Mouse (Mus musculus): ENCODE measurements at regions not wholly inside any gene's neighbourhood (a gene's known extent, or its start where the extent isn't known, plus 50 kb on each side); places are given as distances from the start of the nearest gene placed in this dataset.

DNA sequence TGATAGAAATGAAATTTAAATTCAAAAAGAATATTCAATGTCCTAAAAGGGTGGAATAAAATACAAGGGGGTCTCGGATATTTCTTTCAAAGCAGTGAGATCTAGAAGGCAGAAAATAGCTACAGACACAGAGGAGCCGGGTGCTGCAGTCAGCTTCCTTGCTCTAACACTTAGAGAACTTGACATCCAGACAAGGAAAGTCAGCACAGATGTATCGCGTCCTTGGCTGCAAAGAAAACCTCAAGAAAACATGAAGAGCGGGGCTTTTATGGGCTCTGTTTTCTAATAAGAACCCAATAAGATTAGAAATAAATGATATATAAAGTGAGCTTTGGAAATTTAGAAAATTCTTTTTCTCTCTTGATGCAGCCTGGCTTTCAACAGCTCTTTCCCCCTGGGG is 53.1 kb upstream of the Glis3 start:
- ATAC-seq = no peak
- no peaks in the 10 kb centered on the region for H3K36me3 ChIP-seq (ENCODE audit: poor library complexity, severe bottlenecking)
- H3K9me3 ChIP-seq (replicated peaks) = no peaks in the 10 kb centered on the region
- H3K27ac ChIP-seq = no peak overlapping the region
- H3K27me3 ChIP-seq = no peaks in the 10 kb centered on the region
- 92% methylated on average over 5 of the region's 5 CpGs for WGBS
- H3K4me1 ChIP-seq = no peaks in the 10 kb centered on the region
- no peak overlapping the region for H3K4me2 ChIP-seq
- H3K9ac ChIP-seq = no peak overlapping the region
- H3K4me3 ChIP-seq = no peak overlapping the region

DNA sequence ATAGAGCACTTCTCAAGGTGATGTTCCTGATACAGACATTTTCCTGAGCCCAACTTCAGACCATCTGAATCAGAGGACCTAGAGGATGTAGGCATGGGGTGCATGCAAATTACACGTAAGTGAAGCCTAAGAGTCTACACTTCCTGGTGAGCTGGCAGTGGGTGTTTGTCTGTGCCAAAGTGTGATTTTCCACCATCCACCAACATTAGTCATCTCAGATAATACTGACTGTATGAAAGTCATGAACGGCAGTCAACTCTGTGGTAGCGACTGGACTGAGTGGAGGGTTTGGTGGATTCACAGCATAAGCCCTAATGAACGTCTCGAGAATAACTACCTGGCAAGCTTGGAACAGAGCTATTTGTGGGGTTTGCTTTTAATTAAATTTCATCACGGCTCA is 53.9 kb upstream of the Glis3 start:
- Histone ChIP-seq H3K4me3 (no peak overlapping the region), H3K27ac (no peak overlapping the region), H3K9me3 (replicated peaks) (no peaks in the 10 kb centered on the region), H3K27me3 (no peaks in the 10 kb centered on the region), H3K9ac (no peak overlapping the region), H3K4me1 (no peaks in the 10 kb centered on the region), H3K4me2 (no peak overlapping the region), H3K36me3 (ENCODE audit: poor library complexity, severe bottlenecking) (no peaks in the 10 kb centered on the region)
- WGBS = 70% methylated on average over 6 of the region's 6 CpGs
- ATAC-seq = no peak

DNA sequence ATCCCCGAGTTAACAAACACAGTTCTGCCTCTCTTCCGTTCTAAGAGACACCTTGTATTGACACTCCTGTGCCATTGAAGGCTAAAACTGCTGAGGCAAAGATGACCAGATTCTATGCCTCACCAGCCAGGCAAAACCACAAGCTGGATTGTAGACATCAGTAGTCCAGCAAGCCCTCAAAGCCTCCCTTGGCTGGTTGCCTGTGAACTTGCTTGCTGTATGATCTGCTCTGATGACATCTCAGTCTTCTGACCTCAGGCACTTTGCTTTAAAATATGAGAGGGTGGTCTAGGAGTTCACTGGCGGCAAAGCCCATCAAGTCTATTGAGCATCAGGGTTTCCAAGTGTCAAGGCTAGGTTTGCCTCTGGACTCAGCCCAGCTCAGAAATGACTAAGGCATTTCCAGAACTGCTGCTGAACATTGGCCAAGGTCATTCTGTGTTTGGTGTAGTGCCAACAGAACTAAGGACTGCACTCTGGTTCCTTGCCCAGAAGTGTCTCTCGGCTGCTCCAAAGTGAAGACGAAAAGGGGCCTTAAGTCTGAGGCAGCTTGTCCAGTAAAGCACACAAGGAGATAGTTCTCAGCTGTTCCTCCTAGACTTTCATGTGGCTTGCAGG is 63.4 kb upstream of the Glis3 start:
- no peak overlapping the region for H3K27ac ChIP-seq
- no peaks in the 10 kb centered on the region for H3K9me3 ChIP-seq (replicated peaks)
- no peak overlapping the region for H3K4me3 ChIP-seq
- H3K27me3 ChIP-seq = no peaks in the 10 kb centered on the region
- no peak for ATAC-seq
- H3K9ac ChIP-seq = no peak overlapping the region
- 90% methylated on average over 5 of the region's 5 CpGs for WGBS
- H3K4me1 ChIP-seq = no peaks in the 10 kb centered on the region
- H3K36me3 ChIP-seq (ENCODE audit: poor library complexity, severe bottlenecking) = no peaks in the 10 kb centered on the region
- H3K4me2 ChIP-seq = no peak overlapping the region

DNA sequence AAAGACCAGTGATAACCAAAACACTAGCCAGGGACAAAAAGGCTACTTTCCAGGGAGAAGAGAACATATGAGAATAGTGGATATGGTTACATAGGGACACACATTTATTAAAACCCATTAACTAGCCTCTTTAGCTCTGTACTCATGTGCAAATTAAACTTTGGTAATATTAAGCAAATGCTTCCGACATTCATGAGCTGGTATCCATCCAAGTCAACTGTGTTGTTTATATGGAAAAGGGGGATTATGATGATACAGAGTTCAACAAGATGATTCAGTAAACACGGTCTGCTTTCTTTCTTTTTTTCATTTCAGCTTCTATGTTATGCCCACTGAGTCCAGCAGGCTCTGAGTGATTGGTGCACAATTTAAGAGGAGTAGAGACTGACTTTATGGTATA is 65.2 kb upstream of the Glis3 start:
- H3K9ac ChIP-seq = no peak overlapping the region
- H3K4me3 ChIP-seq = no peak overlapping the region
- no peaks in the 10 kb centered on the region for H3K4me1 ChIP-seq
- no peaks in the 10 kb centered on the region for H3K9me3 ChIP-seq (replicated peaks)
- no peak overlapping the region for H3K27ac ChIP-seq
- WGBS = 84% methylated on average over 2 of the region's 2 CpGs
- ATAC-seq = no peak
- no peaks in the 10 kb centered on the region for H3K36me3 ChIP-seq (ENCODE audit: poor library complexity, severe bottlenecking)
- H3K27me3 ChIP-seq = no peaks in the 10 kb centered on the region
- no peak overlapping the region for H3K4me2 ChIP-seq

DNA sequence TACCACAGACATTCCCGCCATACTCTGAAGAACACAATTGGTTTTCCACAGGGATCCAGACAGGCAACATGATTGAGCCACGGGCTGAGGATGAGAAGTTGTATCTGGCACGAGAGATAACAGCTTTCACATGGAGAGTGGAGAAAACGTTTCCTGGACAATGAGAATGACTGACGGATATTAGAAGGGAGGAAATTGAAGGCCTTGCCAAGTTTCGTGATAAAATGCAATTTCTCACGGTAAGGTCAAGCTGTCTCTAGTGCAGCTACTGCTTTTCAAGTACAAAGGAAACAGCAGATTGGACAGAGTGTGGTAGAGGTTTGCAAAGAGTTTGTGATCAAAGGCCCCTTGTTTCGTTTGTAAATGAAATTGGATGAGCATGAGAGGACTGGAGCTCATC is 65.7 kb upstream of the Glis3 start:
- no peaks in the 10 kb centered on the region for H3K9me3 ChIP-seq (replicated peaks)
- H3K4me1 ChIP-seq = no peaks in the 10 kb centered on the region
- no peak overlapping the region for H3K27ac ChIP-seq
- H3K4me2 ChIP-seq = no peak overlapping the region
- no peak overlapping the region for H3K9ac ChIP-seq
- no peak for ATAC-seq
- 76% methylated on average over 8 of the region's 8 CpGs for WGBS
- H3K36me3 ChIP-seq (ENCODE audit: poor library complexity, severe bottlenecking) = no peaks in the 10 kb centered on the region
- no peaks in the 10 kb centered on the region for H3K27me3 ChIP-seq
- no peak overlapping the region for H3K4me3 ChIP-seq

DNA sequence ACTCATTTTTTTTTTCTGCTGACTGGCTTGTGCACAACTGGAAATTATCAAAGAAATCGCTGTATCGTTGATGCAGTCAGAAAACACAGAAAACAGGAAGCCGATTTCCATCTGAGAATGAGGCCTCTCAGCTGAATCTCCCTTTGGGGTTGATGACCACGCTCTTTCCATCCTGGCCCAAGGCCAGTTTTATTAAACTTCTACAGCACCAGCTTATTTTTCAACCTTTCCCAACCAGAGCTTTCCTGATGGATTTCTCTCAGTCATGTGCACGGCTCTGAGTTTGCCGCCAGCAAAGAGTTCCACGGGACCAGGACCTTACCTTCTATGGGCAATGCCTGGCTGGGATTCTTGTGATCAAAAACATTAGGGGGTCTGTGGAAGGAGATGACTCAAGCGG is 71.2 kb upstream of the Glis3 start:
- H3K4me3 ChIP-seq = no peak overlapping the region
- no peak for ATAC-seq
- no peaks in the 10 kb centered on the region for H3K27me3 ChIP-seq
- no peak overlapping the region for H3K4me2 ChIP-seq
- H3K27ac ChIP-seq = no peak overlapping the region
- H3K36me3 ChIP-seq (ENCODE audit: poor library complexity, severe bottlenecking) = no peaks in the 10 kb centered on the region
- no peaks in the 10 kb centered on the region for H3K4me1 ChIP-seq
- WGBS = 96% methylated on average over 8 of the region's 8 CpGs
- H3K9me3 ChIP-seq (replicated peaks) = no peaks in the 10 kb centered on the region
- H3K9ac ChIP-seq = no peak overlapping the region

DNA sequence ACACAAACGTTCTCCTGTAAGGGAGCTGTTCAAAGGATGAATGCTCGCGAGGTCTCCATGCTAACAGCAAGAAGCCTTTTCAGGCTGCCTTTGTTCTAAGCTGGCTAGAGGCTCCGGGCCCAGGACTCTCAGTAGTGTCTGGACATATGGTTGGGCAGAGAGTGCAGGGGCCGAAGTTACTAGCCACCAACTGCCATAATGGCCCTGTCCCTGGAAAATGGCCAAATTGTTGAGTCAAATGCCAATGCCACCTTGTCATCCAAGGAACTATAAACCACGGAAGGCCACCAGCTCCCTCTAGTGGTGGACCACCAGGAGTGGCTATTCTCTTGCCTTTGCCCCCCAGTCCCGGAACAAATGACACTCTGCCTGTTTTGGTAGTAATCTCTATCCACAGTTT is 76.0 kb upstream of the Slc1a1 start:
- 29% methylated on average over 7 of the region's 7 CpGs for WGBS
- ATAC-seq = no peak
- no peak overlapping the region for H3K9ac ChIP-seq
- H3K4me1 ChIP-seq = 0 out of 2 replicates have a peak, but pooled peaks cover 4% of the 10 kb centered on the region
- no peak overlapping the region for H3K4me2 ChIP-seq
- no peak overlapping the region for H3K27ac ChIP-seq
- H3K27me3 ChIP-seq = no peaks in the 10 kb centered on the region
- H3K36me3 ChIP-seq (ENCODE audit: poor library complexity, severe bottlenecking) = no peaks in the 10 kb centered on the region
- no peak overlapping the region for H3K4me3 ChIP-seq
- H3K9me3 ChIP-seq (replicated peaks) = no peaks in the 10 kb centered on the region

DNA sequence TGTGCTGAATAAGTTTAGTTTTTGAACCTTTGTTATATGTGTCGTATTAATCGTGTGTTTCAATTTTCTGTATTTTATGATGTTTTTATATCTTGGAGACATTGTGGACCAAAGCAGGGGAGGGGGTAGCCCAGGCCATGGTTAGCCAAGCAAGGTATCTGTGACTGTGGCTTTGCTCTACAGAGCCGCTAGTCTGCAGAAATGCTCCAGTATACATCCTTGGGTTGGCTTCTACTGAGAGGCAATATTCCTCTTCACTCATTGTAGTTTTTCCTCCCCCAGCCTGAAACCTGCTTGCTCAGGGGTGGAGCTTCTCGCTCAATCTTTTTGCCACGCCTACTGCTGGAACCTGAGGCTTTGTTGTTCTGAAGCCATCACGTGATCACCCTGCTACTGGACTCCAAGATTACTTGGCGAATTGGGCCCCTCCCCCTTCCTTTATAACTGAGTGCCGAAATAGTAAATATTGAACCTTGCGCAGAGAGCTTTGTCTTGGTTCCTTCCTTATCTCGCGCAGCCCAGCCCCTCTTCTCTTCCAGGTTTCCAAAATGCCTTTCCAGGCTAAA is 70.0 kb upstream of the Slc1a1 start:
- Histone ChIP-seq H3K4me3 (no peak overlapping the region), H3K9me3 (replicated peaks) (no peaks in the 10 kb centered on the region), H3K4me1 (0 out of 2 replicates have a peak, but pooled peaks cover 4% of the 10 kb centered on the region), H3K36me3 (ENCODE audit: poor library complexity, severe bottlenecking) (no peaks in the 10 kb centered on the region), H3K4me2 (no peak overlapping the region), H3K9ac (no peak overlapping the region), H3K27me3 (no peaks in the 10 kb centered on the region), H3K27ac (no peak overlapping the region)
- ATAC-seq = no peak
- 82% methylated on average over 11 of the region's 11 CpGs for WGBS

DNA sequence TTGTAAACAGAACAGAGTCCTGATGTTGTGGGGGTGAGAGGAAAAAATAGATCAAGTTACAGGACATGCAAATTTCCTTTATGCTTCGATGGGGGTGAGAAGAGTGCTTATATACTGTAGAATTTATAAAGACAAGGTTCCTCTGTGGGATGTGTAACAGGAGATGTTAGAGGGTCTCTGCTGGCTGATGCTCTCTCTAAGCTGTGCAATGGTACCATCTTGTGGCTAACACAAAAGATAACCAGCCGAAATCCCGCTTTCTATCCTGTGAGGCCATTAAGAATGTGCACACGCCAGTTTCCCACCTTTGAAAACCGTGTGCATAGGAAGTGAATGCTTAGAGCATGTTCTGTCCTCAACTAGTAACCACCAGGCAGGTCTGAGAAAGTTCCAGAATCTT is 66.6 kb upstream of the Slc1a1 start:
- H3K9me3 ChIP-seq (replicated peaks) = no peaks in the 10 kb centered on the region
- no peak overlapping the region for H3K4me2 ChIP-seq
- no peak overlapping the region for H3K27ac ChIP-seq
- no peak for ATAC-seq
- H3K4me3 ChIP-seq = no peak overlapping the region
- H3K36me3 ChIP-seq (ENCODE audit: poor library complexity, severe bottlenecking) = no peaks in the 10 kb centered on the region
- H3K27me3 ChIP-seq = no peaks in the 10 kb centered on the region
- no peaks in the 10 kb centered on the region for H3K4me1 ChIP-seq
- WGBS = 50% methylated on average over 5 of the region's 5 CpGs
- H3K9ac ChIP-seq = no peak overlapping the region

DNA sequence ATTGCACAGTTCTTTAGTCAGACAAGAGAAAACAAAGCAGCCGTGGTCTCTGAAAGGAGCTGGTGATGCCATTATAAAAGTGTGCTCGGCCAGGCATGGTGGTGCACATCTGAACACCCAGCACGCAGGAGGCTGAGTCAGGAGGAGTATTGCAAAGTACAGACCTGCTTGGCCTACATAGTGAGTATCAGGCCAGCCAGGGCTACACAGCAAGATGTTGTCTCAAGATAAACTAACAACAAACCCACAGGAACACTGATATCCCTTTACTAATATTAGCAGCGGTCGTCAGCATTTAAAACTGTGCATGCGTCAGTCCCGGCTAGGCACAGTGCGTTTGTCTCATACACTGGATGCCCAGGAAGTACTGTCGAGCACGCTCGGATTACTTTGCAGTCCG is 64.4 kb upstream of the Slc1a1 start:
- ATAC-seq = no peak
- no peak overlapping the region for H3K27ac ChIP-seq
- no peak overlapping the region for H3K4me2 ChIP-seq
- H3K9me3 ChIP-seq (replicated peaks) = no peaks in the 10 kb centered on the region
- H3K9ac ChIP-seq = no peak overlapping the region
- H3K27me3 ChIP-seq = no peaks in the 10 kb centered on the region
- no peaks in the 10 kb centered on the region for H3K36me3 ChIP-seq (ENCODE audit: poor library complexity, severe bottlenecking)
- H3K4me3 ChIP-seq = no peak overlapping the region
- 86% methylated on average over 12 of the region's 12 CpGs for WGBS
- no peaks in the 10 kb centered on the region for H3K4me1 ChIP-seq

DNA sequence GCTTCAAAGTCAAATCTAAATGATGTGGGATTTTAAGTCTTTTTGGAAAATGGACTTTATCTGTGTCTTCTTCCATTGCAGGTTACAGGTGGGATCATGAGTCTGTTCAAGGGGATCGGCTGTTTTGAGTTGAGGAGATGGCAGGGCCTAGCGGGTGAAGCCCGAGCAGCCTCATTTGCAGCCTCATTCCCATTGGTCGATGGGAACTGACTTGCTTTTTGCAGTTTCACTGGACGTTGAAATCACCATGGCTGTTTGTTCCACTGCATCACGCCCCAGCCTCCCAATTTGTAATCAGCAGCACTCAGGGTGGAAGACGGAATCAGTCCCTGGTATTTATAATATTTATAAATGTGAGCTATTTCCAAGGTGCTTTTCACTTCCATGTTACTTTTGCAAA is 63.0 kb upstream of the Slc1a1 start:
- no peak for ATAC-seq
- no peak overlapping the region for H3K4me3 ChIP-seq
- H3K4me1 ChIP-seq = no peaks in the 10 kb centered on the region
- H3K4me2 ChIP-seq = no peak overlapping the region
- H3K27ac ChIP-seq = no peak overlapping the region
- H3K9ac ChIP-seq = no peak overlapping the region
- H3K36me3 ChIP-seq (ENCODE audit: poor library complexity, severe bottlenecking) = no peaks in the 10 kb centered on the region
- no peaks in the 10 kb centered on the region for H3K9me3 ChIP-seq (replicated peaks)
- H3K27me3 ChIP-seq = no peaks in the 10 kb centered on the region
- WGBS = 35% methylated on average over 7 of the region's 7 CpGs

DNA sequence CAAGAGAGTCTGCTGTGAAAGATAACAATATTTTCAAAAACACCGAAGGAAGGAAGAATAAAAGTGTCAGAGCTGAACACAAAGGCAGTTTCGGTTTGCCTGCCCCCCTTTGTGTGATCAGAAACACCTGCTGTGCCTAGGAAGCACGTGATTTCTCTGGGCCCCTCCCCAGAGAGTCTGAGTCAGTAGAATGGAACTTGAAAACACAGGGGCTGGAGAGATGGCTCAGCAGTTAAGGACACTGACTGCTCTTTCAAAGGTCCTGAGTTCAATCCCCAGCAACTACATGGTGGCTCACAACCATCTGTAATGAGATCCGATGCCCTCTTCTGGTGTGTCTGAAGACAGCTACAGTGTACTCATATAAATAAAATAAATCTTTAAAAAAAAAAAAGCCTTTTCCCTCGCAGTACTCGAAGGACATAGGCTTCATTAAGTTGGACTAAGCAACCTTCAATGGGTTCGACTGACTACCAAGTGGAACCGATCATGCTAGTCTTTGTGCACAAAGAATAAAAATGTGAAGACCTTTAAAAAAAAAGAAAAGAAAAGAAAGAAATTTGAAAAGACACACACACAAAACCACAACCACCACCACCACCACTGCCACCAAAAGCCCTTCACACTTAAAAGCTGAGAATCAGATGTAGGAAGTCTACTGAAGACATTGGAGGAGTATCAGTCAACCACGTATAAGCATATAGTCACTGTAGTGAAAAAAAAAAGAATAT is 61.8 kb upstream of the Slc1a1 start:
- WGBS = 46% methylated on average over 9 of the region's 9 CpGs
- Histone ChIP-seq H3K4me1 (0 out of 2 replicates have a peak, but pooled peaks cover 4% of the 10 kb centered on the region), H3K4me2 (no peak overlapping the region), H3K9ac (no peak overlapping the region), H3K27ac (no peak overlapping the region), H3K27me3 (no peaks in the 10 kb centered on the region), H3K9me3 (replicated peaks) (no peaks in the 10 kb centered on the region), H3K4me3 (no peak overlapping the region), H3K36me3 (ENCODE audit: poor library complexity, severe bottlenecking) (no peaks in the 10 kb centered on the region)
- ATAC-seq = no peak

Measured in forebrain, embryonic 13.5 days (tissue).